Mouse (Mus musculus): ENCODE data around the gene Hcst.

DNA sequence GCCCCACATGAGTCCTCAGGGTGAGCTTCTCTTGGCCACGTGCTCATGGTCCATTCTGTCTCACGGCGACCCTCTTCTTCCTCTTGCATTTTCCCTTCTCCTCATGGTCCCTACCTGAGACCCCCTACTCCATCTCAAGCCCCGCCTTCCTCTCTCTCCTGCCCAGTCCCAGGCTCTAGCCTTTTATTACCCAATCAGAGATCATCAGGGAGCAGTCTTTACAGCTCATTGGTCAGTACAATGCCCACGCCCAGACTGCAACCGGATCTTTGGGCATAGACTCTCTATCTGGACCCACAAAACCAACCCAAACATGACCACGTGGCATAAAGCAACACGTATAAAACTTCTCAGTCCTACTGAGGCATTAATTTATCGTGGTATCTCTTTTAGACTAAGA, 35.5 kb downstream of the Hcst start:
- TF ChIP-seq POLR2A (IDR thresholded peaks at IDR 0.05; ENCODE audit: insufficient read depth, low read depth, low read length) = no peak
- TF ChIP-seq CTCF (IDR thresholded peaks at IDR 0.05; ENCODE audit: insufficient read depth, low read depth, low read length) = no peak
